Mouse (Mus musculus) cerebellum, postnatal 25 days (tissue): Measurements from ENCODE around the gene Aqp9.

Experiments used
- DNase-seq, 2 experiments: peaks; one replicate each; pipeline ENCODE4 v3.0.0; 2021; ENCODE audit warnings: mixed read lengths in 2 of 2

The Aqp9 gene

DNA sequence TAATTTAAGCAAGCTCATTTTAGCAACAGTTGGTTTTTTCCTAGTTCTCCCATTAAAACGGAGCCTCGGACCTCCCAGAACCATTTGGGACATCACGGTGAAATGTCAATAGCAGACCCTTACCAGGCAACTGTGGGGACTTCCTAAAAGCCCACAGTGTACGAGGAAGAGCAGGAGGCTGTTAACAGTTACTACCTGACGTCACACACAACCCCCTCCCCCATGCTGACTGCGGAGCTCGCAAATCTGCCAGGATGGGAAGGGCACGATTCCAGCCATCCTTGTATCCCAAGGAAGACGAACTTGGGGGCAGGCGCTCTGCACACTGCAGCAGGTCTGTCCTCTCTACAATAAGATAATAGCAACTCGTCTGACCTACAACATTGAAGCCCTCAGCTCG lies at the start of gene Aqp9:
Gene Aqp9 (minus strand): TSS at position 172 of the 400 bp plus-strand sequence.
- DNase-seq: peak in 1 of 2 experiments; percentile 11

DNA sequence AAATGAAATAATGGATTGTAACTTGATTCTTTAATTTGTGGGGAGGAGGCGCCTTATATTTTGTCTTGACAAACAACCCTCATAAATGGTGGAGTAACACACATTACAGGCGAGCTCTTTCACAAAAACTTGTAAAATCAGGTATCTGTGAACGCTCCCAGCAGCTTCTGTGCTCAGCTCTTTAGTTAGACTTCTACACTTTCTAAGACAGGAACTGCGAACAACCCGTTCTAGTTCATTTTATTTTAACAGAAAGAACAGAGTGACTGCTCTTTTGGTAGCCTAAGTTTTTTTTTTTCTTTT lies 49.3 kb upstream of the Aqp9 start:
- no peak for DNase-seq

DNA sequence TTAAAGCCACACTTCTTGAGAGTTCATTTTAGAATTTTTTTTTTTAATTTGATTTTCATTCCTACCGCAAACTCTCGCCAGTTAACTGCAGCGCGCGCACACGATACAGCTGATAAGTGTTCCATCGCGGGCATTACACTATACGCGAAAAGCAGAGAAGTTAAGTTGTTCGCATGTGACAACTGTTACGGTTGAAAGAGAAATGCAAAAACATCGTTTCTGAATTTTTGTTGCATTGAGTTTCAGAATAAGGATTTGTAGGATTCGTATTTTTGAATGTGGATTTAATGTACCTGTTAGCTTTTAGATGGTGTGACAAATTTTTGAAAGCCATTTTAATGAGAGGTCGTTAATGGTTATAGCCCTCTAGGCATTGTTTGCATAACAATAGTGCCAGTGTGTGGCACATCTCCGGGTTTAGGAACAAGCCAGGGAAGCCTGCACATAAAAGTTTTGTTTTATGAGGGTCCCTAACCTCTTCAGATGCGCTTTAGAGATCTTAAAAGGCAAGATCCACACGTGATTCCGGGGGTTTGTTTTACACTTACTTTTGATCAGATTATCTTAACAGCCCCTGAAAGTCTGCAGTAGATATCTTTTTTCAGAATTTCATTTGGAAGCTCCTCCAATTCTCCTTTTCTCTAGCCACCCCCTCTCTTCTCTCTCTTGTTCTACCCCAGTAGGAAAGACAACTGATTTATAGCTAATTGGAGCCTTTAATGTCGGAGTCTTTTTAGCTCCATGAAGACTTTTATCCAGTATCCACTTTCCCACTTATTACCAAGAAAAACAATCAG lies 48.7 kb upstream of the Aqp9 start:
- DNase-seq: peak in 1 of 2 experiments; percentile 4

- DNase-seq: peak; percentile 25 to 37
Observed at GRCm38 (mm10) chr9:71216036-71216995, 47.8 kb upstream of the Aqp9 start.

- DNase-seq: peak; percentile 35 to 60
Observed at GRCm38 (mm10) chr9:71215248-71216035, 47.0 kb upstream of the Aqp9 start, which contains the start of gene Aldh1a2. Gene Aldh1a2 (plus strand): TSS chr9:71215789.

- DNase-seq: peak in 1 of 2 experiments; percentile 6
Observed at GRCm38 (mm10) chr9:71213636-71214035, 45.2 kb upstream of the Aqp9 start.

- DNase-seq: peak; percentile 14 to 39
Observed at GRCm38 (mm10) chr9:71210870-71211269, 42.4 kb upstream of the Aqp9 start.

- DNase-seq: no peak
Observed at GRCm38 (mm10) chr9:71209299-71209698, 40.8 kb upstream of the Aqp9 start.

GRCm38 (mm10) chr9:71202265-71202664 lies 33.8 kb upstream of the Aqp9 start:
- no peak for DNase-seq

DNA sequence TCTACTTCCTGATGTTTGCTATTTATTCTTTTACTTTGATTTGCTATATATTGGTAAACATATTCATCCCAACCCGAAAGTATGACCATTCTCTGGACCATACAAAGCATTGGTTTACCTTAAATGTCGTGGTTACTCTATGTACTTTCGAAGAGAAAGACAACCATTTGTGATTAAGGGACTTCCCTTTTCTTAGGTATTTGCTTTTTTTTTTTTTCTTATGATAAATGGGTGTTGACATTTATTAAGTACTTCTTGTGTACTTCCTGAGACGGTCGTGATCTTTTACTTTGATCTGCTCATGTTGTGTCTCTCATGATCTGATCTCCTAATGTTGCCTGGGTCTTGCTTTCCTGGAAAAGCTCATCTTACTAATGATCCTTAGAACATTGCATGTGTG lies 30.3 kb upstream of the Aqp9 start:
- no peak for DNase-seq

- peak; percentile 59 to 81 for DNase-seq
Observed at GRCm38 (mm10) chr9:71188647-71189415, 20.3 kb upstream of the Aqp9 start.

GRCm38 (mm10) chr9:71187396-71187795 lies 18.9 kb upstream of the Aqp9 start:
- no peak for DNase-seq

DNA sequence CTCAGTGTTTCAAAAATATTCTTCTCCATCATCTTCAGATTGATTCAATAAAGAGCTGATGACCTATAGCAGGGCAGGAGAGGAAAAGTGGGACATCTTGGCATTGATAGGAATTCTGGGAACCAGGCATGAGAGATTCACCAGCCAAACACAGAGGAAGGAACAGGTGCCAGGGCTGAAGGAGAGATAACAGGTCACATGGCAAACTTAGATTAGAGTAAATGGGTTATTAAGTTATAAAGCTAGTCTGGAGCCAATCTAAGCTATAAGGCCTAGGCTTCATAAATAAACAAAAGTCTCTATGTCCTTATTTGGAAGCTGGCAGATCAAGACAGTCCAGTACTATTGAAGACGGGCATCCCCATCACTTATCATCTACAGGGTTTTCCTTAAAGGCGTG lies 17.3 kb upstream of the Aqp9 start:
- no peak for DNase-seq

GRCm38 (mm10) chr9:71185285-71185684 lies 16.8 kb upstream of the Aqp9 start:
- DNase-seq: no peak

GRCm38 (mm10) chr9:71179964-71180700 lies 11.7 kb upstream of the Aqp9 start:
- no peak for DNase-seq

DNA sequence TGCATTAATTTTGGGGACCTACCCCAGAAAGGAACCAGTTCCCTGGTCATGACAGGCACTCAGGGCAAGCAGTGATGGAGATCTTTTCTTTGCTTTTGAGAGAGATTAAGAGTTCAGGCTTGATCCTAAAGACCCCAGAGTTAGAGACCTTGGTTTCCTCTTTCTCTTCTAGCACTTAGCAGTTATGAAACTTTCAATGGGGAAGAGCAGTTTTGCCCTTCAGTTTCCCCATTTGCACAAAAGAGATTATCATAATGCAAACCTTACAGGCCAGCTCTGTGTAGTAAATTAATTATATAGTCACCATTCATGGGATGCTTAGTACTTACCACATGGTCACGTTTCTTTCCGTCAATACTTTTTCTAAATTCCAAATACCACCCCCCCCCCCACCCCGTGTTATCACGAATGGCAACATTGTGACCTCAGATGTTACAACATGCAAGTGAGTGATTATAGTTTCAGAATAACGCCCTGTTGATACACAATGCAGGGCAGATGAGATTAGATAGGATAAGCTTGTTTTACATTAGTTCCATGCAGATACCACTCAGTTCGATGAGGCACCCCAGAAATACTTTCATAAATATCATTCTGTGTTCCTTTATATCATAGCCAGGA lies 10.9 kb upstream of the Aqp9 start:
- no peak for DNase-seq

- DNase-seq: no peak
Observed at GRCm38 (mm10) chr9:71175686-71176085, 7.2 kb upstream of the Aqp9 start.

DNA sequence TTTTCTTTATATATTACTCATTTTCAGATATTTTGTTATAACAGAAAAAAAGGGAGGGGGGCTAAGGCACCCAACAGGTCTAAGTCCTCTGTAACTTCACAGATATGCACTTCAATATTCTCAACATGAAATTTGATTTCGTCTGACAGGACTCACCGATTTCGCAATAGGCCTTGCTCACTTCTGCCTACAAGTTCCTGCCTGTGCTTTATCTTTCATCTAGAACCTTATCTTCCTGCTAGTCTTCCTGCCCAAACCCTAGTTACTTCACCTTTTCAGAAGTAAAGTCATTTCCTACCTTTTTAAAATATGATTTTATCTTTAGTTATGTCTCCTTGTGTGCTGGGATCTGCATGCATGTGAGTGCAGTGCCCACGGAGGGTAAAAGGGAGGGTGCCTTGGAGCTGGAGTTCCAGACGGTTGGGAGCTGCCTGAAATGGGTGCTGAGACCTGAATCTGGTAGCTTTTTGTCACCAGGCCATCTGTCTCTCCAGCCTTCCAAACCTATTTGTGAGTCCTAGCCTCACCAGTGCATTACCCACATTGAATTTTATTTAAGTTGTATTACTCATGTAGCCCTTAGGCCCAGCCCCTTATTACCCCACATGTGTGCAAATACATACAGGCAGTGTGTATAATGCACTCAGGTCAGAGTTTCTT lies 6.0 kb upstream of the Aqp9 start:
- no peak for DNase-seq

DNA sequence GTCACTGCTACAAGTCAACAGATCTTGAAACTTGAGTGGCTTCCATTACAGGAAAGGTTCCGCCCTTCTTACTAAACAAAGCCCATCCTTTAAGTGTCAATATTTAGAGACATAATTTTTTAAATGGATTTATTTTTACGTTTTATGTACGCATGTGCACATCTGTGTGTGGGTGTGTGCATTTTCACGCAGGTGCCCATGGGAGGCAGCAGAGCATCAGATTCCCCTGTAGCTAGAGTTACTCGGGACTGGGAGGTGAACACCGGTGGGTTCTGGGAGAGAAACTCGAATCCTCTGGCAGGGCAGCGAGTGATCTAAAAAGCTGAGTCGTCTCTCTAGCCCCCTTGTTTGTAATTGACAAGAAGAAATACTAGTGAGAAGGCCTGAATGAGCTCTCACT lies 5.1 kb upstream of the Aqp9 start:
- DNase-seq: no peak

DNA sequence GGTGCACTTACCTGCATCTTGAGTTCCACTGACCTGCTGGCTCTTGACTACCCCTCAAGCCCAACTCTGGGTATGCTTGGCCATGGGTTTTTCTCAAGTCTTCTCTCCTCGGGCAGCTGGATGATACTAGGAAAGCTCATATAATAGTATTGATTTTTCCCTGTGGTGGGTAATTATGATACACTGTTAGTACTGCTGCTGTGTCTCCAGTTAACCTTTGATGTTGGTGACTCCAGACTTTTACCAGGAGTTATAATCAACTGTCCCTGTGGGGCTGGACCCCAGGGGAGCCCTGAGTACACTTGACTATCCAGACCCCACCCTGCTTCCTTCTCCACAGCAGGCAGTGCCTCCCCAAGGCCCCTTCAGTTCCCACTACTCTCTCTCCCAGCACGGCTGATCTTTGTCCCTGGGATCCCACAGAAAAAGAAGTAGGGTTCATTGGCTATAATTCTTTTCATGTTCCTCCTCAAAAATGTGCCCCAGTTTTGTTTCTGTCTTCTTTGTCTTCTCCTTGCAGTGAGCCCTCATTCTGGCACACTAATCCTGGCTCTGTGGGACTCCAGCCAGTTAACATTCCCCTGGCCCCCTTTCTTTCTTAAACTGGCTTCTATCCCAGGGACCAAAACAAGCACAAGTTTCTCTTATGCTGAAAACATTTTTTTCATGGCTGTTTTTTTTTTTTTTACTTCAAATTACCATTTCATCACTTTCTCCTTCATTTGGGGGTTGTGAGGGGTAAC lies 838 bp downstream of the Aqp9 start:
- DNase-seq: no peak
